Mouse (Mus musculus) liver, embryonic 14.5 days (tissue): Measurements from ENCODE around the gene Parm1.

Experiments used
- CTCF ChIP-seq: IDR thresholded peaks from 2 replicates; pipeline ENCODE4 v1.5.1; 2016; ENCODE audit warnings: antibody characterized with exemption, low read depth, control low read depth
- EP300 ChIP-seq: IDR thresholded peaks from 2 replicates; pipeline ENCODE4 v1.6.1; 2016; ENCODE audit warnings: antibody characterized with exemption, low read depth

- TF ChIP-seq EP300 = no peak
- no peak for TF ChIP-seq CTCF
Measured at GRCm38 (mm10) chr5:91609511-91610300, 92.3 kb downstream of the Parm1 start.
